Mouse (Mus musculus): ENCODE results near the gene Sema4c.
"Not testable (repeated sequence)": the region's sequence is repeated elsewhere in the genome, so short reads cannot be mapped to it uniquely, and the experiment has no call there.

Gene Sema4c

DNA sequence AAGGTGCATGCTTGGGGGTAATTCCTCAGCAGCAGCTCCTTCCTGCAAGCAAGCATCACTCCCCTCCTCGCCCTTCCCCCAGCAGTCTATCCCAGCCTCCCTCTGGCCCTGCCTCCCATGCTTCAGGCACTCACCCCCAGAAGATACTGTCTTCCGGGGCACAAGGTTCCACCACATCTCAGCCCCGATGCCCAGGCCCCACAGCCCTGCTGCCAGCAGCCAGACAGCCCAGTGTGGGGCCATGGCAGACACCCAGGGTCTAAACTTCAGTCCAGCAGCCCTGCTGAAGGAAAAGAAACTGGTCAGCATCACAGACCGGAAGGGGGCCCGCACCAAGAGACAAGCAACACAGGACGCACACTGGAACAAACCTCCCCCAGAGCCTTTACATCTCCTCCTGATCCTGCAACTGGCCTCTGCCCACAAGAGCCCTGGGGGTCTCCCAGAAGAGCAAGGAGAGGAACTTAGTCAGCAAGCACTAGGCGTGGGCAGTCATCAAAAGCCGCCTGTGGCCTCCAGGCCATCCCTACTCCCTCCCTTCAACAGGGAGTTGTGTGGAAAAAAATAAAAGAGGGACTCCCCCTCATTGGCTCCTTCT lies 2.3 kb downstream of the Sema4c start:
- DNase-seq = no peak

DNA sequence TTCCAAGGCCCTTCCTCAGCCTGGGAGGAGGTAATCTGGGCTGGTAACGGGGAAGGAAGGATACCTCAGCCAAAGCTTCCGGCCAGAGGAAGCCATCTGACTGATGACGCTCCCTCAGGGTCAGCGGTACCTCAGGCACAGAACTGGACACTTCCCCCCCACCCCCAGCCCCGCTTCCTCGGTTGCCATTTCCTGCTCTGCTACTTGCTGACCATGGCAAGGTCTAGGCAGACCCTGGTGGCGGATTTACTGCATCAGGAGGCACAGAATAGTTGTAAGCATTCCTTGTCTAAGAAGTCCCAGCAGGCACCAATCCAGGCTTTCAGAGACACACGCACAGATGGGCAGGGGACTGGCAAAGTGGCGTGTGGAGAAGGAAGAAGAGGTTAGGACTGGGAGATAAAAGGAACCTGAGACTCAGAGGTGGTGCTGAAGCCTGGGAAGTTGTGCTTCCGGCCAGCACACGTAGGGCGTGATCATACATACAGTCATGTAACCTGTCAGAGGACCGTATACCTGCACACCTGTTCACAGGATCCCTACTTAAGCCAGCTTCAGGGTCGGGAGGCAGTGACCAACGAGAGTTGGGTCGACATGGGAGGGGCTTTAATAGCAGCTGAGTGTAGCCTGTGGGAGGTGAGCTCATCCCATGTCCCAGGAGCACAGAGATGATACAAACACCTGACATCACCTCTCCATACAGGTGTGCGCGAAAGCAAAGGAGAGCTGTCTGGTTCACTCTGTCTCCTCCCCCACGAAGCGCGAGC lies 3.3 kb downstream of the Sema4c start:
- peak in 1 of 2 experiments; percentile 45 for DNase-seq

DNA sequence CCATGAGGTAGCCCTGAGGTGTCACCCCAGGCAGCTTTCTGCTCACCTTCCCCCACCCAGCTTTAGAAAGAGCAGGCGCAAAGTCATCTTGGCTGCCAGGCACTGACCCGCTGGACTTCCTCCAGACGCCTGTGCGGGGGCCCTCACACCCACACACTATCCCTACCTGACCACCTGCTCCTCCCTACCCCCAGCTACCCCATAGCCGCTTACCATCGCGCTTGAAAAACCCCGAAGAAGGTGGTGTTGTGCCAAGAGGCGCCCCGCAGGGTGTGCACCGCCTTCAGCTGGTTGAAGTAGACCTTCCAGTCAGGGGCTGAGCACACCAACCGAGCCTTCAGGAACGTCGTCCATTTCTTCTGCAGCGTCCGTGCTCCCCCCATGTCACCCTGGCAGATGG lies 5.6 kb downstream of the Sema4c start:
- no peak for DNase-seq

DNA sequence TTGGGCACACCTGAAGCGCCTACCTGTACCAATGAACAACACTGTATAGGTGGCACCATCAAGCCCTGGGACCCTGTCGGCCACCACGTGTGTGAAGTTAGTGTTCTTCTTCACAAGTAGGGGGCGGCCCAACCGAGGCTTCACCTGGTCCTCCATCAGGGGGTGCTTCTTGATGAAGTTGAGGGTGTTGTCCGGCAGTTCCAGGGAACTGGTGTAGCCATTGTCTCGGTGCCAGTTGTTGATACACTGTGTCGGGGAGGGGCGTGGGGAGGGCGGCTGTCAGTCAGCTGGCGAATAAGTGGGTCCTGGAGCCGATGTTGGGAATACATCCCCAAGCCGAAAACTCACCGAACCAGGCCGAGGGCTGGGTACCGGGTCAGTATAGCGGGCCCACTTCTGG lies 6.2 kb downstream of the Sema4c start:
- DNase-seq = no peak

DNA sequence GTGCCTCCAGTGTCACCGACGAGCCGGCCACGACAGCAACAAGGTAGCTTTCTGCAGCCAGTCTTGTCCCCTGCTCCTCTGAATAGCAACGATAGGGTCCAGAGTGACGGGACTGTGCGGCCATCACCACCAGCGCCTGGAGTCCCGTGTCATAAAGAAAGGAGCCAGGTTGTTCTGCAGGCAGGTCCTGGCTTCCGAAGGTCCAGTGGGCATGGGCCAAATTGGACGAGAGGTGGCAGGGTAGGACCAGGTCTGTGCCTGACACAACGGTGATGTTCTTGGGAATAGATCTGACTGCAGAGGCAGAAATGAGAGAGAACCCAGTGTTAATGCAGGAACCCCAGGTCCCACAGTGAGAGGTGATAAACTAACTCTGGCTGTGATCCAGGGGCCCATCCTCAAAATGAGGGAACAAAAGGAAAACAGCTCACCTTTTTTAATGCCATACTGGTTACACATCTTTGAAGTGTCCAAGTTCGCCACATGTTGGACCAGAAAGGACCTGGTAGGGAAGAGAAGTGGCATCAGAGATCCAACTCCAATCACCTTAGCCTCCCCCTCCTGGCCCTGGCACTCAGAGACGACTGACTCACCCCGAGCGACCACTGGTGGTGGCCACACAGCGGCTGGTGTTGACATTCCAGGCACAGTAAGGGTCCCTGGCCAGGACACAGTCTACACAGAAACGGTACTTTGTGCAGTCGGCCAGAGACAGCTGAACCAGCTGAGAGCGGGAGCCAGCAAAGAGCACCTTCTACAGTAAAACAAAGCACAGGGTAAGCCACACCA lies 7.9 kb downstream of the Sema4c start:
- DNase-seq = no peak

DNA sequence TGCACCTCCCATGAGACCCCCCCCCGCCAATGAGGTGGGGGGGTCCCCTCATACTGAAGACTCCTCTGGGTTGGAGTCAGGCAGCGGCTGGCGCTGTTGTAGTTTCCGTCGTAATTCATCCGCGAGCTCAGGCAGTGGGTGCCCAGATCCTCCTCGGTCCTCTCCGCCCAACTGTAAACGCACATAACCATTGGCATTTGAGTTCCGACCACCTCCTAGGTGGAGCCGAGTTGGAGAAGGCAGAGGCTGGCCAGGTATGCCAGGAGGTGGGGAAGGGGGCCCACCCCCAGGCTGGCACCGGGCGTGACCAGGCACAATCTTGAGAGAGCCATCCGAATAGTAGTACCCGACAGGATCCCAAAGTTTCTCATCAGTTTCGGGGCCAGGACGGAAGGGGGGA lies 8.7 kb downstream of the Sema4c start:
- DNase-seq = no peak

DNA sequence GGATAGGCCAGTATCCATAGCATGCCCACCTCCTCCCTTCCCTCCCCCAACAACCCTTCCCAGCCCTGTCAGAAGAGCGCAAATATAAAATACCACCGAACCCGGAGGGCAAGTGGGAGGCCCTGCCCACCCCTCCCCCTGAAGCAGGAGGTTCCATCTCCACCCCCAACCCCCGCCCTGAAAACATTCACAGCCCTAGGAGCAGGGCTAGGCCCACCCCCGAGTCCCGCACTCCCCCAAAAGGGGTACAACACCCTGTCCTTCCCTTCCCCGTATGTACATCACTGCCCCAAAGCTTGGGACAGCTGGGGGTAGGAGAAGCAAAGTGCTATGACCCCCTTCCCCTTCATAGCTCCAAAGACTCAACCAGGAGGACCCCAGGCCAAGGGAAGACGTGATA lies 9.4 kb downstream of the Sema4c start:
- DNase-seq = no peak

DNA sequence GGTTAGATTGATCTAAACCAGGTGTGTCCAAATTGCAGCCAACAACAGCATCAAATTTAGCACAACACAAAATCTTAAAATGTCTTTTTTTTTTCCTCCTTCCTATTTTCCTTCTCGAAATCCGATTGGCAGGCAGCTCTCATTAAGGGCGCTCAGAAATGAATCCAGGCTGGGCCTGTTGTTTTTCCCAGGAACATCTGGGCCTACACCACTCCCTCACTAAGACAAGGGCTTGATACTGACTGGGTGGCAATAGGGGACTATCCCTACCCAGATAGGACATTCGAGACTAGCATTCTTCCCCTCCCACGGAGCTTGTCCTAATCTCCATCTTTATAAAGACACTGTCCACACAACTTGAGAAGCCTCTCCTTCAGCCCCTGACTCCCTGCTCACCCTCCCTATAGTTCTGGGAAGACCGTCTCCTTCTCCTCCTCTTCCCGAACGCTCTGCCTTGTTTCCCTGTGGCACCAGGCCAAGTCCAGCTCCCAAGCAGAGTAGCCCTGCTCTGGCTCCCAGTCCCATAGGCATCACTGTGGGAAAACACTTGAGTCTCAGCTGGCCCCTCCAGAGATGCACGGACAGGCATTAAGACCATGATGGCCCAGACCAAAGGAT lies 10.1 kb downstream of the Sema4c start:
- no peak for DNase-seq

DNA sequence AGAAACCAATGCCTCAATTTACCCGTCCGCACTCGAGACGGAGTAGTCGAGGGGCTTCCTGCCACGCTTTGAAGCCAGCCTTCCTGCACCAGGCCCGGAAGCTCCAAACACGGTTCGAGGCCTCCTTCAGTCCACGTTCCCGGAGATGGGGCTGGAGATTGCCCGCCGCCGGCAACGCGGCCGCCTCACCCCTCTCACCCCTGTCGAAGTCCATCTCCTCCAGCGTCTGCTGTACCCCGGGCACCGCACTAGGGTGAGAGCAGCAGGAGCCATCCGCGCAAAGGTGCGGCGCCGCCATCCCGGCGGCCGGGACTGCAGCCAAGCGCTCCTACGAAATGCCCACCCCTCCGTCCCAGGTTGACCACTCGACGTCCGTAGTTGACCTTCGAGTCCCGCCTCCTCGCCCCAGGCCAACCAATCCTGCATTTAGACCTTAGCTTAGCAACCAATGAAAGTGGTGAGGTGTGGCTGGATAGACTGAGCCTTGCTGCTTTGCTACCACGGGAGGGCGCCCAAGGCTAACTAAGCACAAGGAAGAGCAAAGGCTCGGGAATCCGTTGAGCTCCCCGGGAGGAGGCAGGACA lies 11.2 kb downstream of the Sema4c start, which contains the start of gene Ankrd39:
Ankrd39 (minus strand) TSS at position 558 of the 584 bp plus-strand sequence.
- DNase-seq = peak; percentile 99

DNA sequence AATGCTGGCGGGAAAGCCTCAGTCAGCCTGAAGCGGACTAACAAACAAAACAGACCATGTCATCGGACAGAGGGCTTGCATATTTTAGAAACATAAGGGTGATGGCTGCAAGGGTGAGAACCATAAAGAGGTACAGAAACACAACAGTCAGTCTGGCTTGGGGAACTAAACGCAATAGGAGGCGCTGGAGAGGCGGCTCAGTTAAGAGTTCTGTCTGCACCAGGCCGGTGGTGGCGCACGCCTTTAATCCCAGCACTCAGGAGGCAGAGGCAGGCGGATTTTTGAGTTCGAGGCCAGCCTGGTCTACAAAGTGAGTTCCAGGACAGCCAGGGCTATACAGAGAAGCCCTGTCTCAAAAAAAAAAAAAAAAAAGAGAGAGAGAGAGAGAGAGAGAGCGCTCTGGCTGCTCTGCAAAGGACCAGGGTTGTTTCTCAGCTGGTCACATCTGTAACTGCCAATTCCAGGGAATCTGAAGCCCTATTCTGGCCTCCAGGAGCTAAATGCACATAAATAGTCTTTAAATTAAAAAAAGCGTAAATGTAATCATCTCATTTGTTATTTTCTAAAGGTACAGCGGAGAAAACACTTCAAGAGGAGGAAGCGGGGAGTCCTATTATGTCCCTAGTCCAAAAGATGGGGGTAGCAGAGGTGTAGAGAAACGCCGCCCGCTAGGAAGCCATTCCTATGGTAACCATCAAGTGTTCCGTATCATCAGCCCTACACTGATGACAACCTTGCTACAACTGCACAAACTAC lies 12.1 kb downstream of the Sema4c start:
- no peak for DNase-seq

DNA sequence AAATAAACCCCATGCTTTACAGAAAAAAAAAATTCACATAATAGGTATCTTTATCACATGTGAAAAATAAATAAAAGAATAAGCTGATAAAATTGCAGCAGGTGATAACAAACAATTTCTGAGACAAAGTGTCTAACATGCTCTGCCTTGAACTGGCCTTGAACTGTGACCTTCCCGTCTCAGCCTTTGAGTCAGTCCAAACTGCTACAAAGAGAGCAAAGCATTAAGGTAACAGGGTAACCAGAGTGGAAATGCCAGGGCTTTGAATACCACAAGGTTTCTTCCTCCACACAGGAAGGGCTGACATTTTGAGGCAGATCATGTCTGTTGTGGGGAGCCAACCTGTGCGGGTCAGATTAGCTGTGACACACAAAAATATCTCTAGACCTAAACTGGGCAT lies 12.8 kb downstream of the Sema4c start:
- no peak for DNase-seq

DNA sequence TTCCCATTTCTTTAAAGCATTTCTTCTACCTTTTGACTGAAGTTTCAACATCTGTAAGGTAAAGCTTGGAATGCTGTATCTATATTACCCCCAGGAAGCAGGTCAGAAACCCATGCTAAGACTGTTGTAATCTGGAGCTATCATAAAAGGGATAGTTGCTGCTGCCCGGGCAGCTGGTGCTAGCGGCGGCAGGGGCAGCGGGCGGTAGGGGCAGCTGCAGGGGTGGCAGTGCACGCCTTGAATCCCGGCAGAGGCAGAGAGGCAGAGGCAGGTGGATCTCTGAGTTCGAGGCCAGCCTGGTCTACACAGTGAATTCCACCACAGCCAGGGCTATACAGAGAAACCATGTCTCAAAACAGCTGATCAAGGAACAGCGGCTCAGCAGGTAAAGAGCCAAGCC lies 15.2 kb downstream of the Sema4c start:
- no peak for DNase-seq

DNA sequence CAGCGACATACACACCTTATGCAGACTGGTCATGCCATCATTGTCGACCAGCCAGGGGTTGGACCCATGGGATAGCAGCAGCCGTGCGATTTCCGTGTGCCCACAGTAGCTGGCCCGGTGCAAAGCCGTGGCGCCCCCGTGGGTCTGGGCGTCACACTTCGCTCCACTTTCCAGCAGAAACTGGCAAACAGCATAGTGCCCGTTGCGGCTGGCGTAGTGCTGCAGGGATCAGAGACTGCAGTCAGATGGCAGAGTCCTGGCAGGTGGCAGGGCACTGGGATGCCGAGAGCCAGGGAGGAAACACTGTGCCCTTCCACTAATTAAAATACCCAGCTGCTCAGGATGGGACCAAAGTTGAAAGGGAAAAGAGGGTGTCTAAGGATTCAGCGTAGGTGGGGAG lies 16.3 kb downstream of the Sema4c start:
- no peak for DNase-seq

DNA sequence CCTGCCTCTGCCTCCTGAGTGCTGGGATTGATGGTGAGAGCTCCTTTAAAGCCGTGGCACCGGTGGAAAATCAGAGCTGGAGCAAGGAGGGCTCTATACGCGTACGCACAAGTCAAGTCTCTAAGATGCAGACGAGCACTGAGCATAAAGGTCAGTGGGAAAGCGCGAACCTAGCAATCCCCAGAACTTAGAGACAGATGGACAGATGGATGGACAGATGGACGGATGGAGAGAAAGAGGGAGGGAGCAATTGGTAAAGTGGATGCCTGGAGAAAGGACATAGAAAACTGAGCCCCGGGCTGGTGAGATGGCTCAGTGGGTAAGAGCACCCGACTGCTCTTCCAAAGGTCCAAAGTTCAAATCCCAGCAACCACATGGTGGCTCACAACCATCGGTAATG lies 17.3 kb downstream of the Sema4c start:
- DNase-seq = no peak

DNA sequence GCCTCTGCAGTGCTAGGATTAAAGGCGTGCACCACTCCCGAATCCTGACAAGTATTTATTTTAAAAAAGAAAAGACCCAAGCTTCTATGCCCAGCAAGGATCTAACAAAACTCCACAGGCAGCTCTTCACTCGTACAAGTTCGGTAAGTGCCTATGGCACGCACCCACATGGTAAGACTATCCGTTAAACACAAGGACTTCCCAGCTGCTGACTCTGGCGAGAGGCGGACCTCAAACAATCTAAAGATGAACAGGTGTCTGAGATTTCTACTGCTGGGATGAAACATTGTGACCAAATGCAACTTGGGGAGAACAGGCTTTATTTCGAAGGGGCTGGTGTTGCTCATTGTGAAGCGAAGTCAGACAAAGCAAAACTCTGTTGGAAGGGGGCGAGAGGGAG lies 18.0 kb downstream of the Sema4c start:
- DNase-seq = no peak

DNA sequence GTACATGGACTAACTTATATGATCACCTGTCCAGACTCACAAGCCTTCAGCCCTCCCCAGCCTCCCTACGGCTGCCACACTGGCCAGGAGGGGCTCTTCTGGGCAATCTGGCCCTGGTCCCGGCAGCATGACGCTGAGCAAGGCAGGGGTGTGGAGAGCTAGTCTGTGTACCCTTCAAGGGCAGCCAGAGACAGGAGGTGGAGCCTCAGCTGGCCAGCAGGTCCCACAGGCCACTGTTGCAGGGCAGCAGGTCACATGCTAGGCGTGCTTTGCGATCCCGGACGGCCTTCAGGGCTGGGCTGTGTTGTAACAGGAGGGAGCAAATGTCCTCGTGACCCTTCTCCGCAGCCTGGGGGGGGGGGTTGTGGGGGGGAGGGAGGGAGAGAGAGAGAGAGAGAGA lies 19.0 kb downstream of the Sema4c start, which contains the start of gene Gm42417:
Gm42417 (minus strand) TSS at position 244 of the 400 bp plus-strand sequence.
- peak; percentile 88 to 97 for DNase-seq

DNA sequence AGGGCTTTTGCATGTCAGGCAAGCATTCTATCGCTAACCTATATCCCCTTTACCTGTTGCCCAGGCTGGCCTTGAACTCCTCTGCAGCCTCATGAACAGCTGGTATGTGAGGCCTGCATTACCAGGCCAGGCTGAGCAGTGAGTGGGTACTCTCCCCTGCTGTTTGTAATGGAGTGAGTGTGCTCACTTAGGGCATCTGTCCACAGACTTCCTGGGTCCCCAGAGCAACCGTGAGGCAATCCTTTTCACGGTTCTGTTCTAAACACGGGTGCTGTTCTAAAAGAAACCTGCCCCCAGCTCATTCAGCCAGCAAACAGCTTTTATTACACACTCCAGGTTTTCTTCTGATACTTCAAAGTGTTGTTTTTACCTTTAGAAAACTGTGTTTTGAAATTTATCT lies 19.4 kb downstream of the Sema4c start:
- DNase-seq = no peak

DNA sequence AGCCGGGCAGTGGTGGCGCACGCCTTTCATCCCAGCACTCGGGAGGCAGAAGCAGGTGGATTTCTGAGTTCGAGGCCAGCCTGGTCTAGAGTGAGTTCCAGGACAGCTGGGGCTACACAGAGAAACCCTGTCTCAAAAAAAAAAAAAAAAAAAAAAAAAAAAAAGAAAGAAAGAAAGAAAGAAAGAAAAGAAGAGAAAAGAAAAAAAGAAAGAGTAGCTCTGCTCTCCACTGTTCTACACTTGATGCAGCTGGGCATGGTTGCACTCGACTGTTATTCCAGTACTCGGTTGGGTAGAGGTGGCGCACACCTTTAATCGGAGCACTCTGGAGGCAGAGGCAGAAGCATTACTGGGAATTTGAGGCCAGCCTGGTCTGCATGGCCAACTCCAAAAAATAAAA lies 21.4 kb downstream of the Sema4c start, which contains the start of gene Ankrd23:
Ankrd23 (minus strand) TSS at position 101 of the 400 bp plus-strand sequence.
- not testable (repeated sequence) for DNase-seq

DNA sequence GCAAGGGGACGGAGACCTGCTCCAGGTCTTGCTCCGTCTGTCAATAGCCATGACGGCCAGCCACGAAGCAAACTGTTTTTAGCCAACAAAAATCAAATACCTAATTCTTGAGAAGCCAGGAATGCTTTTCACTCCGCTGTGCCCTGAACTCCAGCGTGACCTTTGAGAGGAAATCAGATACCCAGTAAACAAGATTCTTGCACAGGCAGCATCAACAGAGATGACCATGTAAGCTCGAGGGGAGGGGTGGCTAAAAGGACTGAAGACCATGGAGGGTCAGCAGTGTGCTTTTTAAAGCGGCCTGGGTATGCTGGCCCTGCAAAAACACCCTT lies 21.8 kb downstream of the Sema4c start:
- DNase-seq = no peak

DNA sequence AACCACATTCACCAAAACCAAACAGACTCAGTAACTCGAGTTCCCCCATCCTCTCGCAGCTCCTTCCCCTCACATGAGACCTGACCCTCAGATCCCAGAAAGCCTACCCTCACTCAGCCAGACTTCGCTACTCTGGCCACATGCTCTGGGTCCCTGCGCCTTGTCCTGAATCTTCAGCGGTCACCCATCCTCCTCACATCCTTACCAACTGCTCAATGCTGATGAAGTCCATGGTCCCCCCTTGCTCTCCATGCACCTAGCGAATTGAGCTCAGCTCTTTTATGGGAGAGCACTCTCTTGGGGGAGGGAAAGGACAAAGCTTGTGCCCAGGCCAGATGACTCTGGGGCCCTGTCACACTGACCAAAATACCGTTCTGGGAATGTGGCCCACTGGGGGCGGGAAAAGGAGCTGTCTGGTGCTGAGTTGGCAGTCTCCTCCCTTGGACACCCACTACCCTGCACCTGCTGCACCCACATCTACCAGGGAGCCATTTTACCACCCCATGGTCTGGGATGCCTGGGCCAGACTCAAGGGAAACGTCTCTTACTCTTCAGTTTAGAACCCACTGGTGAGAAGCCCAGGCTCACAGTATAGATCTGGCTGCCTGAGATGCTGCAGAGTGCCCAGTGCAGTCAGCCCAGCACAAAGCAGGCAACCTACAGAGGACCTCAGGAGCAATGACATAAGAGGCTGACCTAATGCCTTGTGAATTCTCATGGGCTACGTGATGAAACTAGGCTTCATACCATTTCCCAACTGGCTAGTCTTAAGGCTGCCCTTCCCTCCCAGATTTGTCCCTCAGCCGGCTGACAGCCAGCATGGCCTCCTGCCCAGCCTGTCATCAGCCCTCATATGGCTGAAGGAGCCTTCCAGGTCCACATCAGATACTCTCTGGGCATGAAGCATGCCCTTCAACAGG lies 22.4 kb downstream of the Sema4c start:
- no peak for DNase-seq

DNA sequence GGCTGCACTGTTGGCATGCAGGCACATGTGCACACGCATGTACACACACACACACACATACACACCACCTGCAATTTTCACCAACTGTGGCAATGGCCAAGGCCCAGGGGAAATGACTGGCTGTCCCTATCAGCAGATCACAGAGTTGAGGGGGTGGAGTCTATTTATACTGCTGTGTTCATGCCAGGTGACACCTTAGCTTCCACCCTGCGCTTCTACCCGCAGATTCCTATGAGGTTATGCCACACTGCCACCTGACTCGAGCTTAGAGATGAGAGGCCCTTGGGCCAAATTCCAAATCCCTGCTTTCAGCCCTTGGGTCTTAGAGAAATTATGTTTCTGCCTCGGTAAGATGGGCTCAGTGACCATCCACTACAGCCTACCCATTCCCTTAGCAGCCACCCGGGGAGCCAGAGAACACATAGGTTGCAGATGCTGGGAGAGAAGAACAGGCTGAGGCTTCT lies 23.5 kb downstream of the Sema4c start:
- no peak for DNase-seq
